Mouse (Mus musculus) lung, postnatal 0 days (tissue): ENCODE data around the gene Ppara. TPM values are rescaled to one million over a fixed set of nuclear protein-coding genes. Genes with fewer than 3 reads are reported as not detected.

Experiments used
- ATAC-seq: fragments of 200-750 bp; cut with Nextera tagmentation; 2 replicates; pipeline ENCODE4 v1.8.0; 2017; ENCODE audit warnings: moderate library complexity
- DNase-seq: peaks from one replicate; pipeline ENCODE4 v3.0.0-alpha.2; 2016; ENCODE audit warnings: low spot score
- H3K27ac ChIP-seq: fragments of 300-500 bp; sonication (generic); 2 replicates; pipeline ENCODE4 v1.5.1; 2014; ENCODE audit warnings: antibody characterized with exemption, mild to moderate bottlenecking, low read length, mixed read lengths
- H3K27me3 ChIP-seq: fragments of 300-500 bp; sonication (generic); replicated peaks from 2 replicates; pipeline ENCODE4 v1.6.1; 2014; ENCODE audit warnings: low read length, mixed read lengths; ENCODE audit not compliant: insufficient read depth
- H3K36me3 ChIP-seq: fragments of 300-500 bp; sonication (generic); 2 replicates; pipeline ENCODE4 v1.6.1; 2014; ENCODE audit warnings: low read length, mixed read lengths; ENCODE audit not compliant: insufficient read depth
- H3K4me1 ChIP-seq: fragments of 300-500 bp; sonication (generic); 2 replicates; pipeline ENCODE4 v1.6.1; 2014; ENCODE audit warnings: antibody characterized with exemption, low read depth, low read length, mixed read lengths; ENCODE audit not compliant: insufficient read depth
- H3K4me2 ChIP-seq: fragments of 300-500 bp; sonication (generic); replicated peaks from 2 replicates; pipeline ENCODE4 v1.6.1; 2014; ENCODE audit warnings: low read depth, mild to moderate bottlenecking, low read length, moderate library complexity, mixed read lengths
- H3K4me3 ChIP-seq: fragments of 300-500 bp; sonication (generic); 2 replicates; pipeline ENCODE4 v1.5.1; 2014; ENCODE audit warnings: low read depth, low read length
- H3K9ac ChIP-seq: fragments of 300-500 bp; sonication (generic); replicated peaks from 2 replicates; pipeline ENCODE4 v1.6.1; 2014; ENCODE audit warnings: low read depth, mild to moderate bottlenecking
- H3K9me3 ChIP-seq: fragments of 300-500 bp; sonication (generic); 2 replicates; pipeline ENCODE4 v1.6.1; 2016; ENCODE audit warnings: low read length, mixed read lengths
- CTCF ChIP-seq: IDR thresholded peaks from 2 replicates; pipeline ENCODE4 v1.5.1; 2016; ENCODE audit warnings: antibody characterized with exemption, mild to moderate bottlenecking
- EP300 ChIP-seq: IDR thresholded peaks from 2 replicates; pipeline ENCODE4 v1.6.1; 2016; ENCODE audit warnings: antibody characterized with exemption, mild to moderate bottlenecking, control low read depth
- WGBS: fragments of 180-500 bp; shearing (Covaris S2); extraction: QIAGEN DNeasy Blood & Tissue Kit; methylation state at CpG from one replicate; pipeline ENCODE4 v1.1.7; 2014; 5-methylcytosine and 5-hydroxymethylcytosine counted together
- polyA plus RNA-seq: library from polyadenylated mRNA; unstranded; fragments of >200 nt; fragmentation: Nextera tagmentation; extraction: Ambion mirVana; gene quantifications from 2 replicates; pipeline ENCODE4 v1.2.1, GENCODE M21; 2015

Gene Ppara
- polyA plus RNA-seq, 1 experiment from 2014 or later = 5.1 TPM

DNA sequence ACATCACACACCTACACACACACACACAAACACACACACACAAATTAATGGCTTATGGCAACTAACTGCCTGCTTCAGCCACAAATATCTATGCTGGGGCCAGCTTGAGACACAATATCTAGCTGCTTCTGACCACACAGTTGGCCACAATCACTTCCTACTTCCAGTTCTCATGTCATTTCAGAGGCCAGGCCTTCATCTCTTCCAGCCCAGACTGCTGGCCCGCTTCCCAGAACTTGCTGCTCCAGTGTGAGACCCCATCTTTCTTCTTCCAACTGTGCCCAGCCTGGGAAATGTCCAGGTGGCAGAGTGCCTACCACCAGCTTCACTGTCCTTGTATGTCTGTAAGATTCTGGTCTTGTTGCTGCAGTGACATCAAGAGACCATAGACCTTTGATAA lies 58.0 kb downstream of the Ppara start:
- H3K27me3 ChIP-seq = no peaks in the 10 kb centered on the region
- H3K9ac ChIP-seq = no peak overlapping the region
- DNase-seq (no peak), ATAC-seq (no peak)
- no peak overlapping the region for H3K27ac ChIP-seq
- H3K4me3 ChIP-seq = no peak overlapping the region
- no peak for TF ChIP-seq EP300
- no peak for TF ChIP-seq CTCF
- H3K9me3 ChIP-seq = no peaks in the 10 kb centered on the region
- no peaks in the 10 kb centered on the region for H3K4me1 ChIP-seq
- WGBS = 50% methylated on average over 1 of the region's 1 CpGs
- H3K36me3 ChIP-seq = no peaks in the 10 kb centered on the region
- no peak overlapping the region for H3K4me2 ChIP-seq

DNA sequence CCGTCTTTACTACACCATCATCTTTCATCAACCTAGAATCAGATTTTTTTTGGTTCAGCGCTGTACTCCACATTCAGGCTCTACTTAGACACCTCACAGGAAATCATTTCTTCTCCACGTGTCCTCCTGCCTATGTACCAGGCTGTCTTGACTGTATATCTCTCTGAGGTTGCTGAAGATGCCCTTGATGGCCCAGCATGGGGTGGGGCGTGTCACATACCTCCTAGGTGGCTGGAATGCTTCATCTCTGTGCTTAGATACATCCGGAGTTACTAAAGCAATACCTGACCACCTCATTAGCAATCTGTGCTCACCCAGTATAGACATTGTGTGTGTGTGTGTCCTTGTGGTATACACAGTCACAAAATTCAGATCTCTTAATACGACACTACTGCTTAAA lies 60.7 kb downstream of the Ppara start:
- ATAC-seq (no peak), DNase-seq (no peak)
- H3K4me3 ChIP-seq = no peak overlapping the region
- no peak overlapping the region for H3K4me2 ChIP-seq
- TF ChIP-seq CTCF (no peak), EP300 (no peak)
- 74% methylated on average over 6 of the region's 6 CpGs for WGBS
- no peak overlapping the region for H3K9ac ChIP-seq
- H3K9me3 ChIP-seq = no peaks in the 10 kb centered on the region
- no peaks in the 10 kb centered on the region for H3K27me3 ChIP-seq
- no peaks in the 10 kb centered on the region for H3K36me3 ChIP-seq
- no peaks in the 10 kb centered on the region for H3K4me1 ChIP-seq
- no peak overlapping the region for H3K27ac ChIP-seq

DNA sequence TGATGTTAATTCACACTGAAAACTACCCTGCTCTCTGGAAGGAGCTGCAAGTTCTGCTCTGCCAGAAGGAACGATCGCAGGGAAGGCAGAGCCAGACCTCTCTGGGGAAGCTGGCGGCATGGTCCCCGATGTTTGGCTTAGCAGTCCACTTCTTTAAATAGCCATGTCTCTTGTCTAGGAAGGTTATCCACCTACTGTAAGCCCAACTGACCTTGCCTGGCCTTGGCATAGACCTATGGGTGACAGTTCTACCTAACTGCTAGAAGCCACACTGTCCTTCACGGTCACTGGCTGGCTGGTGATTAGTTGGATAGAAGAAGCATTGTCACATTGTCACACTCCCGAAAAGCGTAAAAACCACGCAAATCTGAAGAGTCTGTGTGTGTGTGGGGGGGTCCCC lies 63.9 kb downstream of the Ppara start:
- Histone ChIP-seq H3K4me1 (no peaks in the 10 kb centered on the region), H3K4me2 (no peak overlapping the region), H3K9me3 (no peaks in the 10 kb centered on the region), H3K36me3 (no peaks in the 10 kb centered on the region), H3K27me3 (no peaks in the 10 kb centered on the region), H3K4me3 (no peak overlapping the region), H3K9ac (no peak overlapping the region), H3K27ac (no peak overlapping the region)
- DNase-seq = no peak
- no peak for ATAC-seq
- WGBS = 94% methylated on average over 8 of the region's 8 CpGs
- TF ChIP-seq EP300 = no peak
- TF ChIP-seq CTCF = no peak

DNA sequence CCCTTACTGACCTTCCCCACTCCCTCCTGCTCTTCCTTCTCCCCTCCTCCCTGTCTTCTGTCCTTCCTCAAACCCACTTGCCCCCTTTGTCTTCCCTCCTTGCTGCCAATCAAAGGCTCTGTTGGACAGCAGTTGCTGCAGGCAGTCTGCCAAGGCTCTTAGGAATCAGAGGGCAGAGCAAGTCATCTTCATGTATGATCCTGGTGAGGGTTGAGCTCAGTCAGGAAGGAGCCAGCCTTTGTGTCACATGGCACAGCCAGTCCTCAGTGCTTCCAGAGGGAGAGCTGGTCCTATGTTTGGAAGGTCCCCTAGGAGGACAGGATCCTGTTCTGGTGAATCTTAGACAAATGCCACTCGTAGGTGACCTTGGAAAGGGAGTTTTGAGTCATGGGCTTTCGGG lies 68.1 kb downstream of the Ppara start:
- no peaks in the 10 kb centered on the region; the same call in 1 of the 2 replicates for H3K36me3 ChIP-seq
- H3K27me3 ChIP-seq = no peaks in the 10 kb centered on the region
- H3K9me3 ChIP-seq = no peaks in the 10 kb centered on the region
- no peak overlapping the region for H3K27ac ChIP-seq
- 80% methylated on average over 2 of the region's 2 CpGs for whole genome bisulfite sequencing
- H3K4me1 ChIP-seq = no peaks in the 10 kb centered on the region
- no peak overlapping the region for H3K4me2 ChIP-seq
- TF ChIP-seq EP300 (no peak), CTCF (no peak)
- H3K9ac ChIP-seq = no peak overlapping the region
- H3K4me3 ChIP-seq = no peak overlapping the region
- no peak for DNase-seq
- ATAC-seq = no peak

DNA sequence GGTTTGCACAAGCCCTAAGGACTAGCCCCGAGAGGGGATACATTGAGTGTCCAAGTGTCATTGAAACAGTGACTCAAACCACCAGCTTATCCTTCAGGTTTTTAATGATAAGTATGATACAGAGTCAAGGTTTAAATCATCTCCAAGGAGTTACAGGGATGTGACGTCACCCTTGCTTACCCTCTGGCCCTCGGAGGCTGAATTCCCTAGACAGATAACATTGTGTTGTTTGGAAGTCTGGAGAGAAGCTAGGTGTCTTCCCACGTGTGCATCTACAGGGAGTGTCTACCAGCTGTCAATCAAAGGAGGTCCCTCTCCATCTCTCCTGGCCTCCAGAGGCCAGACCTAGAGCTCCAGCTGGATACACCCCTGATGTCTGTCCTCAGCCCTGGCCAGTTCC lies 72.1 kb downstream of the Ppara start:
- Histone ChIP-seq H3K27me3 (no peaks in the 10 kb centered on the region), H3K9ac (no peak overlapping the region), H3K9me3 (no peaks in the 10 kb centered on the region), H3K4me1 (0 out of 2 replicates have a peak, but pooled peaks cover 5% of the 10 kb centered on the region), H3K36me3 (no peaks in the 10 kb centered on the region; the same call in 1 of the 2 replicates), H3K4me3 (no peak overlapping the region), H3K27ac (no peak overlapping the region), H3K4me2 (no peak overlapping the region)
- no peak for TF ChIP-seq EP300
- TF ChIP-seq CTCF = no peak
- 64% methylated on average over 4 of the region's 4 CpGs for WGBS
- DNase-seq (no peak), ATAC-seq (no peak)

DNA sequence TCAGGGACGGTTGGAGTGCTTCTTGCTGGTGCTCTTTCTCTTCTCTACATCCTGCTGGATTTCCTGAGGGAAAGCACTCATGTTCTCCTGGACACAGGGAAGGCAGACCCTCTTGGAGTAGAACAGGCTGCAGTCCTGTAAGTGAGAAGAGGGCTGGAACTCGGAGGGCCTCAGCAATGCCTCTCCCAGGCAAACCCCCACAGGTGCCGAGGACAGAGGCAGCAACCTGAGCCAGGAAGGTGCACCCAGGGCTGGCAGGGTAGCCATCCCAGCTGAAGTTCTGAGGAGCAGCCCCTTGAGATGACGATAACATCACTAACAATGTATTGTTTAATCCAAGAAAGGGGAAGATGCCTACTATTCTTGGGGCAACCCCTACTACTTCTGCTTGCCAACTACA lies 72.6 kb downstream of the Ppara start:
- Histone ChIP-seq H3K4me1 (0 out of 2 replicates have a peak, but pooled peaks cover 5% of the 10 kb centered on the region), H3K4me3 (no peak overlapping the region), H3K9me3 (no peaks in the 10 kb centered on the region), H3K27ac (no peak overlapping the region), H3K9ac (no peak overlapping the region), H3K4me2 (no peak overlapping the region), H3K27me3 (no peaks in the 10 kb centered on the region), H3K36me3 (no peaks in the 10 kb centered on the region; the same call in 1 of the 2 replicates)
- no peak for DNase-seq
- TF ChIP-seq EP300 (no peak), CTCF (no peak)
- 72% methylated on average over 4 of the region's 4 CpGs for WGBS
- no peak for ATAC-seq

DNA sequence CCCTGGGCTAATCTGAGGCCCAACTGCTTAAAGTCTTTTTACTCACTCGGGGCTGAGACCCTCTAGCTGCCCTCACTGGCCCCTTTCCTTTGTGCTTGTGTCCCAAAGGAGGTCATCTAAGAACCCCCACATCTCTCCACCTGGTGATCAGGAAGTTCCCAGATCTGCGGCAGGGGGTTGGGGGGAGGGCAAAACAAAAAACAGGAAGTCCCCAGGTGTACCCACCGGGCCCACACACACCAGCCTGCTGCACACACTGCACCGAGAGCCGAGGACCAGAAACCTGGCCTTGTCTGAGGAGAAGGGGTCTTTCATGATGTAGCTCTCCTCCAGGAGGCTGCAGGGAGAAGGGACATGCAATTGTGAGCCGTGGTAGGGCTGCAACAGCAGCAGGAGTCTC lies 73.2 kb downstream of the Ppara start:
- Histone ChIP-seq H3K27ac (no peak overlapping the region), H3K9ac (no peak overlapping the region)

More for the DNA sequence above, 73.2 kb downstream of the Ppara start:
- no peak overlapping the region for H3K4me2 ChIP-seq
- ATAC-seq = no peak
- DNase-seq = no peak
- TF ChIP-seq EP300 (no peak), CTCF (no peak)
- 80% methylated on average over 6 of the region's 6 CpGs for WGBS
- no peaks in the 10 kb centered on the region for H3K27me3 ChIP-seq
- no peaks in the 10 kb centered on the region for H3K9me3 ChIP-seq
- H3K4me3 ChIP-seq = no peak overlapping the region
- 0 out of 2 replicates have a peak, but pooled peaks cover 5% of the 10 kb centered on the region for H3K4me1 ChIP-seq
- H3K36me3 ChIP-seq = no peaks in the 10 kb centered on the region; the same call in 1 of the 2 replicates
